Mouse (Mus musculus): ENCODE measurements at regions not wholly inside any gene's neighbourhood (a gene's known extent, or its start where the extent isn't known, plus 50 kb on each side); places are given as distances from the start of the nearest gene placed in this dataset.
"Not testable (repeated sequence)": the region's sequence is repeated elsewhere in the genome, so short reads cannot be mapped to it uniquely, and the experiment has no call there.

DNA sequence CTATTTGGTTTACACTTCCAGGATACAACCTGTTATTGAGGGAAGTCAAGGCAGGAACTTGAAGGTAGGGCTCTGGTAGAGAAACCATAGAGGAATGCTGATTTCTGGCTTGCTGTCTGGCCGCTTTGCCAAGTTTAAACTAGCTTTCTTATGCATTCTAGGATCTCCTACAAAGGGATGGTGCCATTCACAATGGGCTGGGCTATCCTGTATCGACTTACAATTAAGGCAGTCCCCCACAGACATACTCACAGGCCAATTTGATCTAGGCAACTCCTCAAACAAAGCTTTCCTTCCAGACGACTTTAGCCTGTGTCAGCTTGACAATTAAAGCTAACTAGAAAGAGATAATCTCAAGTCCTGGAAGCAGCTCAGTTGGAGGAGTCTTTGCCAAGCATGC, 83.1 kb downstream of the Phlda1 start:
- no peak for ATAC-seq (ENCODE audit: insufficient number of reproducible peaks, low FRiP score, low TSS enrichment)

GRCm38 (mm10) chr10:111592416-111593149, 86.5 kb downstream of the Phlda1 start:
- no peak for ATAC-seq (ENCODE audit: insufficient number of reproducible peaks, low FRiP score, low TSS enrichment)

- ATAC-seq (ENCODE audit: insufficient number of reproducible peaks, low FRiP score, low TSS enrichment): no peak
Measured at GRCm38 (mm10) chr10:111593280-111593679, 87.2 kb downstream of the Phlda1 start.

DNA sequence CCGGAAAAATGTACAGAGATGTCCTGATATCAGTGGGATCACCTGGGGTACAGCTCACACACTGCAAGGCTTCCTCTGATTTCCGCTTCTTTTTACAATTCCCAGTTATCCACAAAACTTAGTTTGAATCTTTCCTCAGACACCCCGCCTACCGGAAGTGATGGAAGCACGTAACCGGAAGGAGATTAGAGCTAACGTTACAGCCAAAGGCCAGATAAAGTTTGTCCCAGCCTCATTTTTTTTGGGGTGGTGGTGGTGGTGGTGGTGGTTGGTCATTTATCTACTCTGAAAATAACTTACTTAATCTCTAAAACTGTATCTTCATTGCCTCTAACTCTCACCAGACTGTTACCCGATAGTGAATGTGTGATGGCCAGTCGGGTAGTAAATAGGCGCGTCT, 88.1 kb downstream of the Phlda1 start:
- no peak for ATAC-seq (ENCODE audit: insufficient number of reproducible peaks, low FRiP score, low TSS enrichment)

DNA sequence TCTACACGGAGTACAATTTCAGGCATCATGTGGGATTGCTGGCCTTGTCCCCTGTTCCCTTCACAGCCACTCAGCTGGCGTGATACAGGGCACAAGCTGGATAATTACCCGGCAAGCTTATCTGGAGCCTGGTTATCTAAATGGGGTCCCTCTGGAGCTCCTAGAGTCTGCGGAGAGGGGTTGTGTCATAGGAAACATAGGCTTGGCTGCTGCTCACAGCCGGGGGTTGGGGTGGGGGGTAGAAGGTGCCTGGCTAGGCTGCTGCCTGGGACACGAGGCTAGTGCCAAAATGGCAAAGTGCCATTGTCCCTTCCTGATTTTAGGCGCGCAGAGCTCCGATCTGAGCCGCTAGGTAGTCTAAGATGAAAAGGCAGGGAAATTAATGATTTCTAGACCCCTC, 88.6 kb downstream of the Phlda1 start:
- no peak for ATAC-seq (ENCODE audit: insufficient number of reproducible peaks, low FRiP score, low TSS enrichment)

GRCm38 (mm10) chr10:111595513-111595995, 89.5 kb downstream of the Phlda1 start:
- no peak for ATAC-seq (ENCODE audit: insufficient number of reproducible peaks, low FRiP score, low TSS enrichment)

- ATAC-seq (ENCODE audit: insufficient number of reproducible peaks, low FRiP score, low TSS enrichment): no peak
Measured at GRCm38 (mm10) chr10:111598650-111599049, 92.6 kb downstream of the Phlda1 start.

DNA sequence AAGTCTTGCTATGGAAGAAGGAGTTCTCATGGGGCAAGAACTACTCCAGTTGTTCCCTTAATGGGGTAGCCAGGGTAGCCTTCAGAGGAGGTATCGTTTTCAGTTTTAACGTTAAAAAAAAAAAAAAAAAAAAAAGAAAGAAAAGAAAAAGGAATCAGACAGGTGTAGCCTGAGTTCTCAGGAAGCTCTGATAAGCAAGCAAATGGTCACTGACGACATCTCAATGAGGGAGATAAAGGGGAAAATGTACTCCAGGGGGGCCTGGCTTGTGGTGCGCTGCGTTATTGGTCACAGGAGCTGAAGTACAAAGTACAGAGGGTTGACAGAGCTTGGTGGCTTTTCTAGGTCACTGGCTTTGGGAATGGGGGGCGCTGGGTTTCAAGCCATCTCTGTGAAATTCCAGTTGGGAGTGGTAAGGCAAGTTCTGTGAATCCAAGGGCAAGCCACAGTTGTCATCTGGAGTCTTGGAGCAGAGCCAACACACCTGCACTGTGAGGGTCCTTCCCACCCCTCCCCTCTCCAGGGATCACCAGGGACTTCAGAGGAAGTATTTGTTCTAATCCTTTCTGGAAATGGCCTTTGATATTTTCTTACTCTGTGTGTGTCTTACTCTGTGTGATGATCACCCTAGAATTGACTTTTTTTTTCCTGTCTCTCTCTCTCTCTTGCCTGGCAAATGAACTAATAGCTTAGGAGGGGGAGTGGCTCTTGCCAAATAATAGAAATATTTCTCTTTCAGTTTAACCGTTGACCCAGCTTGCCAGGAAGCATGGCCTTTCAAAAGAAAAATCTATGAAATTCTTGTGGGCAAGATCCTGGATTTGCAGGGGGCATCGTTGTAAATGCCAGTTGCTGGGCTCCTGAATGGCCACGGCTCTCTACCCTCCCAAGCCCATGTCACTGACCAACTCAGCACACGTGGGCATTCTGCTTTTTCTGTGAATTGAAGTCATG, 93.5 kb downstream of the Phlda1 start:
- no peak for ATAC-seq (ENCODE audit: insufficient number of reproducible peaks, low FRiP score, low TSS enrichment)

GRCm38 (mm10) chr10:111600251-111600620, 94.2 kb downstream of the Phlda1 start:
- no peak; the same call in 1 of the 2 replicates for ATAC-seq (ENCODE audit: insufficient number of reproducible peaks, low FRiP score, low TSS enrichment)

DNA sequence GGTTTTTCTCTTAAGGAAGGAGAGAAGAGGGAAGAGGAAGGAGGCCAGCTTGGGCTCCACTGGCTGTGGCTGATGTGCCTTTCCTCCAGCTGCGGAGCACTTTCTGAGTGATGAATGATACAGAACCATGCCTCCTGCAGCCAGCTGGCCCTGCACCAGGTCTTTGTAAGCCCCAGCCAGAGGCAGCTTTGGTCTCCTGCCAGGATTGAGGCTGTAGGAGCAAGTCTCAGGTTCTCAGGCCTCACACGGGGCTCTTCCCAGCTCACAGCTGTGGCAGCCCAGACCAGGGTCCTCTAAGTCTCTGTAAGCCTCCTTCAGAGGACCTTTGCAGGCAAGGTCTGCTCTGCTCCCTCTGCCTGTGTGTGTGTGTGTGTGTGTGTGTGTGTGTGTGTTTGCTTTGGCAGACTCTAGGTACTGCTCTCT, 94.6 kb downstream of the Phlda1 start:
- ATAC-seq (ENCODE audit: insufficient number of reproducible peaks, low FRiP score, low TSS enrichment): no peak

- no peak for ATAC-seq (ENCODE audit: insufficient number of reproducible peaks, low FRiP score, low TSS enrichment)
Measured at GRCm38 (mm10) chr10:111603166-111603565, 97.1 kb downstream of the Phlda1 start.

DNA sequence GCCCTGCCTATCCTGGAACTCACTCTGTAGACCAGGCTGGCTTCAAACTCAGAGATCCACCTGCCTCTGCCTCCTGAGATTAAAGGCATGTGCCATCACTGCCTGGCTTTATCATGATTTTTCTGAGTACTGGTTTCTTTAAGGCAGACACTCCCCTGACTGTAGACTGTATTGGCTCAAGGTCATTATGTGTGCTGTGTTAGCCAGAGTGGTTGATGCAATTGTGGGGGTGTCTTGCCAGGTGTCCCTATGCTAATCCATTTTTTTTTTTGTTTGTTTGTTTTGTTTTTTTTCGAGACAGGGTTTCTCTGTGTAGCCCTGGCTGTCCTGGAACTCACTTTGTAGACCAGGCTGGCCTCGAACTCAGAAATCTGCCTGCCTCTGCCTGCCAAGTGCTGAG, 101.3 kb downstream of the Phlda1 start:
- not testable (repeated sequence) for ATAC-seq (ENCODE audit: insufficient number of reproducible peaks, low FRiP score, low TSS enrichment)

GRCm38 (mm10) chr10:111608385-111609093, 102.5 kb downstream of the Phlda1 start:
- ATAC-seq (ENCODE audit: insufficient number of reproducible peaks, low FRiP score, low TSS enrichment): no peak

DNA sequence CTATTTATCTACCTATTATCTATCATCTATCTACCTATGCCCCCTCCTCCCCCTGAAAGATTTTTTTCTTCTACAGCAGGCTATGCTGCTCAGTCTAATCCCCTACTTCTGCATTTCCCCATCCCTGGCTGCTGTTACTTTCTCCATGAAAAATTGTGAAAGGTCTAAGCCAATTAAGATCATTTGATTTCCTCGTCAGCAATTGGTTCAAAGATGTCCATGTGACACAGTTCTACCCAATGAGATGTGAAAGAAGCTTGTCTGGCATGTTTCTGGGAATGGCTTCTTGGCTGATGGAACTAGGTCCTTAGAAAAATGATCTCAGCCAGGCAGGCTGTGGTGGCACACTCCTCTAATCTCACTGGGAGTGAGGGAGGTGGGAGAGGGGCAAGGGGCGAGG, 103.8 kb downstream of the Phlda1 start:
- no peak for ATAC-seq (ENCODE audit: insufficient number of reproducible peaks, low FRiP score, low TSS enrichment)

- ATAC-seq (ENCODE audit: insufficient number of reproducible peaks, low FRiP score, low TSS enrichment): no peak
Measured at GRCm38 (mm10) chr10:111619627-111620270, 113.7 kb downstream of the Phlda1 start.

DNA sequence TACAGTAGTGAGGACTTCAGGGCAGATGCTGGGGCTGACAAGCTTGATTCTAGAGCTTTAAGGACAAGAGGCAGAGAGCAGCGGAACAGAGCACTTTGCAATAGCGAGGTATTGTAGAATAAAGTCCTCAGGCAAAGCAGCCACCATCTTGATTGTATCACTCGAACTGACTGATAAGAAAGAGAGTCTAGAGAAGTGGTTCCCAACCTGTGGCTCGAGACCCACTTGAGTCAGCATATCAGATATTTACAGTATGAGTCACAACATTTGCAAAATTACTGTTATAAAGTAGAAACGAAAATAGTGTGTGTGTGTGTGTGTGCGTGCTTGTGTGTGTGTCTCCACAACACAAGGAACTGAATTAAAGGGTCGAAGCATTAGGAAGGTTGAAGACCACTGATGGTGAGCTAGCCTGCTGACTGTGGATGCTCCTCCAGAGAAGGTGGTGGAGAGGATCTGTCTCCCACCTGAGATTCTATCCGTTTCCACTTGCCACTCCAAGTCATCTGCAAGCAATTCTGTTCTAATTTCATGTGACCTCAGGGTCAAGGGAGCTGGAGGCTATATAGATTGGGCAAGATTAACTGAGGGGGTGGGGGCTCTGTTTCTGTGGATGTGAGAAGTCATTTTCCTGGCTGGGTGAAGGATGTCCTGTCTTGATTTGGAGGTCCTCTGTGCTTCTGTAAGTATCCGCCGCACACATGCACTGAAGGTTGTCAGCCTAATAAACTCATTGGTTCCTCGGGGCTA, 115.0 kb downstream of the Phlda1 start:
- ATAC-seq (ENCODE audit: insufficient number of reproducible peaks, low FRiP score, low TSS enrichment): no peak

DNA sequence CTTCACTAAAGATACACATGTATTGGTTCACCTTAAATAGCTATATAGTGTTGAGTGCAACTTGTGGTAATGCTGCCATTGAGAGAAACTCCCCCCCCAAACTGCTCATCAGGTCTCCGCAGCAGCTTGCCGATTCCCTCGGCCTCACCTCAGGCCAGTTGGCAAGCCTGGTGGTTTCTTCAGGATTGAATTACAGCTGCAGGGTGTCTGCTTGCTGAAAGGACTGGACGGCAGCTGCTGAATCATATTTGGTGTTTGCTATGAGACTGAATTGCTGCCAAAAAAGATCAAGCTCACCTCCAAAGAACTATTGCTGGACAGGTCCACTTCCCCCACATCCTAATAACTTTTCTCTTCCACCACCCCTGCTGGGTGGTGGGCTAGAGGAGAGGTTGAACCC, 116.7 kb downstream of the Phlda1 start:
- no peak for ATAC-seq (ENCODE audit: insufficient number of reproducible peaks, low FRiP score, low TSS enrichment)

DNA sequence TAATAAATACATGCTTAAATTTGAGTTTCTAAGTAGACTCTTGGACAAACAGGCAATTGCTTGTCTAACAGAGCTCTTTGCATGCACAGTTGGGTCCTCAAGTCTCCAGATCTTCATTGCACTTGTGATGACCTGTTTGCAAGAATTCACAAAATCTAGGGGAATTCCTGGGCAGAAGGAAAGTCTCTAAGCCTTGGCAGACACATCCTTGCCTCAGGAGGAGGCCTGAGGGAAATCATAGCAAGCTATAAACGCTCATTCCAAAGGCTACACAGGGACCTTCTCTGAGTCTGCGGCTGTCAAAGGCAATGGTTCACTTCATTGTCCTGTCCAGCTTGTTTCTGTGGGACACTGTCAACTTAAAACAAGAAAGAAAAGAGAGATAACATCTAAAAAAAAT, 117.9 kb downstream of the Phlda1 start:
- ATAC-seq (ENCODE audit: insufficient number of reproducible peaks, low FRiP score, low TSS enrichment): no peak

DNA sequence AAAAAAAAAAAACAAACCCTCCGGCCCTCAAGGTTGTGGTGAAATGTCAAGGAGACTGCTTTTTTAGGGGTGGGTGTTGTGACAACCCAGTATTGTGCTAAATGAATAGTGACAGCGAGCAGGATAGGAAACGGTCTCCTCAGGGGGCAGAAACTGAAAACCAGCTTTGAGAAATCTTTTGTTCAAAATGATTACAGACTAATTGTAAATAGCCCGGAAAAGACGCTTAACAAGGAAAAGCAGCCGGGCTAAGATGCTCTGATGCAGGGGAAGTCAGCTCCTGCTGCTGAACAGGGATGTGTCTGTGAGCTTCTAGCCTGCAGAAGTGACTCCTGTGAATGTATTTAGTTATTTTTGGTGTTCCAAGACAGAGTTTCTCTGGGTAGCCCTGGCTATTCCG, 118.5 kb downstream of the Phlda1 start:
- no peak for ATAC-seq (ENCODE audit: insufficient number of reproducible peaks, low FRiP score, low TSS enrichment)

GRCm38 (mm10) chr10:111625573-111625972, 119.5 kb downstream of the Phlda1 start:
- no peak for ATAC-seq (ENCODE audit: insufficient number of reproducible peaks, low FRiP score, low TSS enrichment)
